Mouse (Mus musculus): Measurements from ENCODE around the gene Rb1. TPM values are rescaled to one million over a fixed set of nuclear protein-coding genes. Genes with fewer than 3 reads are reported as not detected.

Rb1 gene
- polyA plus RNA-seq, 1 experiment from 2014 or later, result 25.4 TPM

DNA sequence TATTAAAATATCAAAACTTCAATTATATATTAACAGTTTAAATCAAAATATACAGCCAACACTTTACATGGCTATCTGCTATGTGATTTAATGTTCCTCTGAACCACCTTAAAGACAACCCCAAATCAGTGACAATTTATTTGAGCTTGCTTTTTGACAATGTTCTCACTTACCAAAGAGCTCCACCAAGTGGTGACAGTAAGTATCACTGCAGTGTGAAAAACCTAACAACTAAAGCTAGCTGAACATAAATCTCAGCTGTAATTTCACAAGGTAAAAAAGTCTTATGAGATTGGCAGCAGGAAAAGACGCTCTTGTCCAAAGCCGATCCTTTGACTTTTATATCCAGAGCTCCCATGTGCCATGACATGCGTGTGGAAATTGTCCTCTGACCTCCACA lies 22.4 kb downstream of the Rb1 start:
- H3K4me3 ChIP-seq (replicated peaks), result no peak overlapping the region
- no peak overlapping the region for H3K27ac ChIP-seq (replicated peaks)
- no peaks in the 10 kb centered on the region for H3K27me3 ChIP-seq (replicated peaks)
- ATAC-seq (ENCODE audit: low FRiP score), result no peak
- 43% methylated on average over 3 of the region's 3 CpGs for WGBS
- H3K9me3 ChIP-seq (replicated peaks), result no peaks in the 10 kb centered on the region
- H3K36me3 ChIP-seq, result no peaks in the 10 kb centered on the region
- no peak overlapping the region for H3K4me2 ChIP-seq
- no peak overlapping the region for H3K9ac ChIP-seq (replicated peaks)
- peaks cover 7% of the 10 kb centered on the region for H3K4me1 ChIP-seq

DNA sequence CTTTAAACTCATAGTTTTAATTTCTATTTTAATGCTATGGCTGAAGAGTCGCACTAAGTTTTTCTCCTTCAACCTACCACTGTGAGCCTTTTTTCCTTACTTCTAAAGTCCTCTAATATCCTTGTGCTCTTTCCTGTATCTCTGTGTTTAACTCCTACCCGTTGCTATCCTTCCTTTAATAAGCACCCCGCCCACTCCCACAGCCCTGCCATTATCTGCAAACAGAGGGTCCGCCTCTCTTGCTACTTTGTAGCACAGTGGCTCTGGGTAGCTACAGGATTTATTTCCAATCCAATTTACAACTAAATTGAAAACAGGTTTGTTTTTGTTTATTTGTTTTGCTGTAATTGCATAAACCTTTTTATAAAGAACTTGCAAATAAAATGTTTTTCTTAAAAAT lies 23.8 kb downstream of the Rb1 start:
- ATAC-seq (ENCODE audit: low FRiP score), result no peak
- Histone ChIP-seq H3K27me3 (replicated peaks) (no peaks in the 10 kb centered on the region), H3K27ac (replicated peaks) (no peak overlapping the region)

DNA sequence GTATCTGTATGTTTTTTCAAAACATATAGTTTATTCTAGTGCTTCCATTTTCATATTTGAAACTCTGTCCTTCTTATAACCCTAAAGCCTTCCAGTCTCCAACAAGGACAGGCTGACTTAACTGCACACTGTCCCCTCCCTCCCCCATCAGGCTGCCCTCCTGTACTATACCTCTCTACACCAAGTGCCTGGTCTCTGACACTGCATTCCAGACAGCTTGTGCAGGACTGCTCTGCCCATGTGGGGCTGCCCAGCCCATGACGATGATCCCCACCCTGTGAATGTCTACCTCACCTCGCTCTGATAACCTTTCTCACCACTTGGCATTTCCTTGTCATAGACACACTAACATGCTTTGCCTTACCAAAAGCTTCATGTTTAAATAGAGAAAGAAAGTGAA lies 30.1 kb downstream of the Rb1 start:
- Histone ChIP-seq H3K4me2 (no peak overlapping the region), H3K9ac (replicated peaks) (no peak overlapping the region), H3K4me1 (no peaks in the 10 kb centered on the region), H3K36me3 (no peaks in the 10 kb centered on the region), H3K4me3 (replicated peaks) (no peak overlapping the region), H3K9me3 (replicated peaks) (no peaks in the 10 kb centered on the region), H3K27ac (replicated peaks) (no peak overlapping the region), H3K27me3 (replicated peaks) (no peaks in the 10 kb centered on the region)
- no peak for ATAC-seq (ENCODE audit: low FRiP score)
- 90% methylated on average over 2 of the region's 2 CpGs for WGBS

More for the DNA sequence above, 23.8 kb downstream of the Rb1 start:
- H3K4me1 ChIP-seq, result no peaks in the 10 kb centered on the region
- no peak overlapping the region for H3K4me2 ChIP-seq
- H3K9ac ChIP-seq (replicated peaks), result no peak overlapping the region
- WGBS, result 78% methylated on average over 4 of the region's 4 CpGs
- no peaks in the 10 kb centered on the region for H3K9me3 ChIP-seq (replicated peaks)
- no peaks in the 10 kb centered on the region for H3K36me3 ChIP-seq
- H3K4me3 ChIP-seq (replicated peaks), result no peak overlapping the region

DNA sequence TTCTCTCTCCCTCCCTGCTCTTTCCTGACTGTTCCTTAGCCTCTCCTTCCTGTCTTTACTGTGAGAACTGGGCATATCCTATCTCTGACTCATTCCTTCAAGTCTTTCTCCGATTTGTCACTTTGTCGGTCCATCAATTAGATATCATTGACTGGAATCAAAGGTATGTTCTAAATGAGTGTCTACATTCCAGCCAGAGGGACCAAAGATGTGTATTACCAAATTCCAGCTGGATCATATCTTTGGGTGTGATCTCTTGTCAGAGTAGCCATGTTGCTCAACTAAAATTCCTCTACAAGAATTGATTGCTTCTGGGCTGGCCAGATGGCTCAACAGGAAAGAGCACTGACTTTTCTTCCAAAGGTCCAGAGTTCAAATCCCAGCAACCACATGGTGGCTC lies 32.0 kb downstream of the Rb1 start:
- Histone ChIP-seq H3K4me3 (replicated peaks) (no peak overlapping the region), H3K9me3 (replicated peaks) (no peaks in the 10 kb centered on the region), H3K36me3 (0 out of 2 replicates have a peak, but pooled peaks cover 3% of the 10 kb centered on the region), H3K4me2 (no peak overlapping the region), H3K9ac (replicated peaks) (no peak overlapping the region), H3K4me1 (no peaks in the 10 kb centered on the region), H3K27ac (replicated peaks) (no peak overlapping the region), H3K27me3 (replicated peaks) (no peaks in the 10 kb centered on the region)
- 92% methylated on average over 2 of the region's 2 CpGs for WGBS
- no peak for ATAC-seq (ENCODE audit: low FRiP score)

GRCm38 (mm10) chr14:73292434-73292833 lies 33.2 kb downstream of the Rb1 start:
- Histone ChIP-seq H3K9ac (replicated peaks) (no peak overlapping the region), H3K4me2 (no peak overlapping the region), H3K4me1 (no peaks in the 10 kb centered on the region), H3K9me3 (replicated peaks) (no peaks in the 10 kb centered on the region), H3K27me3 (replicated peaks) (no peaks in the 10 kb centered on the region), H3K36me3 (0 out of 2 replicates have a peak, but pooled peaks cover 3% of the 10 kb centered on the region), H3K4me3 (replicated peaks) (no peak overlapping the region), H3K27ac (replicated peaks) (no peak overlapping the region)
- 39% methylated on average over 1 of the region's 1 CpGs for WGBS
- peak; percentile 38; the same call in 1 of the 2 replicates for ATAC-seq (ENCODE audit: low FRiP score)

DNA sequence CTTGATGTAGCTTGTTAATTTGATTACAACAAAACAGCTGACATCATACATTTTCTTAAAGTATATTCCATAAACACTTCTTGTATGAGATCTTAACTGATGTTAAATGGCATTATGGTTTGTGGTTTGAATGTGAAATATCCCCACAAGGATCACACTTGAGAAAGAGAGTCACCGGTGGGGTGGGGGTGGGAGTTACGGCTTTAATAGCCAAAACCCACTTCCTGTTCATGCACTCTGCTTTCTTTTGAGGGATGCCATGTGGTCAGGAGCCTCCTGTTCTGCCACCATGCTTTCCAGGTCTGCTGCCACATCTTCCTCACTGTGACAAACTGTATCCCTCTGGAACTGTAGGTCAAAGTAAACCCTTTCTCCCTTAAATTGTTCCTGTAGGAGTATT lies 35.7 kb downstream of the Rb1 start:
- 84% methylated on average over 2 of the region's 2 CpGs for WGBS
- Histone ChIP-seq H3K36me3 (peaks cover 6% of the 10 kb centered on the region; the same call in 1 of the 2 replicates), H3K4me2 (no peak overlapping the region), H3K4me1 (no peaks in the 10 kb centered on the region), H3K27me3 (replicated peaks) (no peaks in the 10 kb centered on the region), H3K9me3 (replicated peaks) (no peaks in the 10 kb centered on the region), H3K27ac (replicated peaks) (no peak overlapping the region), H3K9ac (replicated peaks) (no peak overlapping the region), H3K4me3 (replicated peaks) (no peak overlapping the region)
- ATAC-seq (ENCODE audit: low FRiP score), result no peak

- Histone ChIP-seq H3K4me1 (no peaks in the 10 kb centered on the region), H3K27ac (replicated peaks) (no peak overlapping the region), H3K4me3 (replicated peaks) (no peak overlapping the region), H3K4me2 (no peak overlapping the region), H3K9ac (replicated peaks) (no peak overlapping the region), H3K27me3 (replicated peaks) (no peaks in the 10 kb centered on the region), H3K9me3 (replicated peaks) (no peaks in the 10 kb centered on the region), H3K36me3 (peaks cover 5% of the 10 kb centered on the region)
- ATAC-seq (ENCODE audit: low FRiP score), result no peak
- WGBS, result 4% methylated on average over 1 of the region's 1 CpGs
Measured at GRCm38 (mm10) chr14:73280996-73281395, 44.6 kb downstream of the Rb1 start.

GRCm38 (mm10) chr14:73279096-73279495 lies 46.5 kb downstream of the Rb1 start:
- Histone ChIP-seq H3K27ac (replicated peaks) (no peak overlapping the region), H3K9ac (replicated peaks) (no peak overlapping the region), H3K9me3 (replicated peaks) (no peaks in the 10 kb centered on the region), H3K36me3 (peaks cover 4% of the 10 kb centered on the region; the same call in 1 of the 2 replicates), H3K4me2 (no peak overlapping the region), H3K27me3 (replicated peaks) (no peaks in the 10 kb centered on the region), H3K4me1 (no peaks in the 10 kb centered on the region), H3K4me3 (replicated peaks) (no peak overlapping the region)
- WGBS, result 88% methylated on average over 6 of the region's 6 CpGs
- ATAC-seq (ENCODE audit: low FRiP score), result no peak

DNA sequence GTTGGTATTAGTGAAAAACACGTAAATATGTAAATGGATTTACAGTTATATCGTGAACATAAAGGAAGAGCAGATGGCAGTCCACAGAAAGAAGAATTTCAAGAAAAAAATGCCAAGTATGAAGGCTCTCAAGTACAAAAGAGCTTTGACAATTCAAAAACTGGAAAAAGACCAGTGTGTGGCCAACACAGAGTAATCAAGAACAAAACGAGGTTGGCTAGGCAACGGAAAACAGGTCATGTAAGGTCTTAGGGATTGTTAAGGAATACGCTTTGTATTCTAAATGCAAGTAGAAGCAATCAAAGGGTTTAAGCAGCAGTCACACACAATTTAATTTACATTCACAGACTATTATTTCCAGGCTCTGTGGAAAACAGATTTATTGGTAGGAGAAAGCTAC lies 53.8 kb downstream of the Rb1 start:
- H3K4me1 ChIP-seq, result no peaks in the 10 kb centered on the region
- H3K9me3 ChIP-seq (replicated peaks), result no peaks in the 10 kb centered on the region
- H3K27me3 ChIP-seq (replicated peaks), result no peaks in the 10 kb centered on the region
- H3K9ac ChIP-seq (replicated peaks), result no peak overlapping the region
- WGBS, result 24% methylated on average over 5 of the region's 5 CpGs
- no peak overlapping the region for H3K4me2 ChIP-seq
- H3K36me3 ChIP-seq, result peaks cover 4% of the 10 kb centered on the region; the same call in 1 of the 2 replicates
- ATAC-seq (ENCODE audit: low FRiP score), result no peak
- no peak overlapping the region for H3K4me3 ChIP-seq (replicated peaks)
- H3K27ac ChIP-seq (replicated peaks), result no peak overlapping the region

DNA sequence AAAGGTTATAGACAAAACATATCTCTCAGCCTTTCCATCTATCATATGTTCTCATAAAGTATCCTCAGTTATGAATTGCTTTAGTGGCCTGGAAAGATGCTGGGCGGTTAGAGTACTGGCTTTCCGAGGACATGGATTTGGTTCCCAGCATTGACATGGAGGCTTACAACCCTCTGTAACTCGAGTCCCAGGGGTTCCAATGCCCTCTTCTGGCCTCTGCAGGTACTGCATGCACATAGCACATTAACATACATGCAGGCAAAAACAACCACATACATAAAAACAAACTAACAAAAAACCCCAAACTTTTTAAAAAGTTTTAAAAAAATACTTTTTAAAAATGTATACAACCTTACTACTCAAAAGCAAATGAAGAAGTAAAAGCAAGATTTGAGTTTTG lies 59.5 kb downstream of the Rb1 start:
- no peak overlapping the region for H3K9ac ChIP-seq (replicated peaks)
- H3K9me3 ChIP-seq (replicated peaks), result 0 out of 2 replicates have a peak, but pooled peaks cover 8% of the 10 kb centered on the region
- no peak overlapping the region for H3K4me3 ChIP-seq (replicated peaks)
- WGBS, result 87% methylated on average over 3 of the region's 3 CpGs
- peaks cover 24% of the 10 kb centered on the region for H3K36me3 ChIP-seq
- no peaks in the 10 kb centered on the region for H3K4me1 ChIP-seq
- H3K4me2 ChIP-seq, result no peak overlapping the region
- no peak overlapping the region for H3K27ac ChIP-seq (replicated peaks)
- no peaks in the 10 kb centered on the region for H3K27me3 ChIP-seq (replicated peaks)
- ATAC-seq (ENCODE audit: low FRiP score), result no peak

DNA sequence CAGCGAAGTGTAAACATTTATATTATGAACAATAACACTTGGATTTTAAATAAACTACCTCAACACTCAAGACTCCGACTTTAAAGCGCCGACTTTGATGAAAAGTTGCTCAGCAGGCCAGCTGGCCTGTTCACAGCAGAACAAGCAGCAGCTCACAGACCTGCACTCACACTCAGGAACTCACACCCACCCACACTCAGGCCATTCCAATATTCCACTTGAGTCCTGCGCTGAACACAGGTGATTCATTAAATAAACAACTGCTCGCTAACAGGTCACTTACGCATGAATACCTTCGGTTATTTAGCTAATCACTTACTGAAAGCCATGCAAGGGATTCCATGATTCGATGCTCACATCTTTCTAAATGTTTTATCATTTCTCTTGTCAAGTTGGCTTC lies 63.4 kb downstream of the Rb1 start:
- H3K4me3 ChIP-seq (replicated peaks), result no peak overlapping the region
- no peak for ATAC-seq (ENCODE audit: low FRiP score)
- WGBS, result 93% methylated on average over 9 of the region's 9 CpGs
- 0 out of 2 replicates have a peak, but pooled peaks cover 8% of the 10 kb centered on the region for H3K9me3 ChIP-seq (replicated peaks)
- H3K27me3 ChIP-seq (replicated peaks), result no peaks in the 10 kb centered on the region
- no peak overlapping the region for H3K4me2 ChIP-seq
- H3K4me1 ChIP-seq, result no peaks in the 10 kb centered on the region
- H3K27ac ChIP-seq (replicated peaks), result no peak overlapping the region
- H3K9ac ChIP-seq (replicated peaks), result no peak overlapping the region
- H3K36me3 ChIP-seq, result peaks cover 20% of the 10 kb centered on the region

- Histone ChIP-seq H3K27ac (replicated peaks) (no peak overlapping the region), H3K9me3 (replicated peaks) (no peaks in the 10 kb centered on the region), H3K9ac (replicated peaks) (no peak overlapping the region), H3K4me2 (no peak overlapping the region), H3K36me3 (peaks cover 7% of the 10 kb centered on the region; the same call in 1 of the 2 replicates), H3K4me1 (no peaks in the 10 kb centered on the region), H3K27me3 (replicated peaks) (no peaks in the 10 kb centered on the region), H3K4me3 (replicated peaks) (no peak overlapping the region)
- WGBS, result 68% methylated on average over 4 of the region's 4 CpGs
- ATAC-seq (ENCODE audit: low FRiP score), result no peak
Measured at GRCm38 (mm10) chr14:73258181-73258580, 67.4 kb downstream of the Rb1 start.

- H3K4me3 ChIP-seq (replicated peaks), result no peak overlapping the region
- H3K9me3 ChIP-seq (replicated peaks), result no peaks in the 10 kb centered on the region
- no peak overlapping the region for H3K4me2 ChIP-seq
- H3K27me3 ChIP-seq (replicated peaks), result no peaks in the 10 kb centered on the region
- ATAC-seq (ENCODE audit: low FRiP score), result no peak
- 81% methylated on average over 7 of the region's 7 CpGs for WGBS
- no peaks in the 10 kb centered on the region for H3K4me1 ChIP-seq
- no peak overlapping the region for H3K27ac ChIP-seq (replicated peaks)
- H3K9ac ChIP-seq (replicated peaks), result no peak overlapping the region
- peaks cover 5% of the 10 kb centered on the region; the same call in 1 of the 2 replicates for H3K36me3 ChIP-seq
Measured at GRCm38 (mm10) chr14:73257348-73257747, 68.3 kb downstream of the Rb1 start.

Measured in neural tube, embryonic 15.5 days (tissue).